Comparison of ENCODE assay signal across 9 mouse cellular contexts in genomic region chr17:83545259-83545658, GRCm38 (mm10). TPM values are rescaled to one million over a fixed set of nuclear protein-coding genes. Genes with fewer than 3 reads are reported as not detected.
A peak's percentile ranks its signal among the peaks of the same experiment; 100 is the strongest.
DNase-seq lines count a peak whose midpoint lies in the region; ATAC-seq lines count a peak whose summit lies in the region.
"Had no signal": no experiment of that assay in that cellular context is flagged by ENCODE, and none has a peak within 500 bp of the region (broad histone marks: within the 10 kb centered on the region; RNA-seq: fewer than 3 reads in every experiment).

No protein-coding gene starts in this region.

- 85% methylated on average over 6 of the region's 6 CpGs for WGBS in kidney, embryonic 15.5 days
- WGBS in forebrain, embryonic 10.5 days, result 83% methylated on average over 6 of the region's 6 CpGs
- WGBS in midbrain, embryonic 15.5 days, result 64% methylated on average over 6 of the region's 6 CpGs

- H3K4me2 ChIP-seq in kidney, embryonic 15.5 days, result peak overlapping the region; percentile 55
- peak overlapping the region; percentile 42; the same call in 1 of the 2 replicates for H3K4me2 ChIP-seq in midbrain, embryonic 15.5 days

- peaks cover 41% of the 10 kb centered on the region for H3K27me3 ChIP-seq in kidney, embryonic 15.5 days
- H3K27me3 ChIP-seq in forebrain, embryonic 10.5 days (ENCODE audit: poor library complexity, severe bottlenecking), result peaks cover 69% of the 10 kb centered on the region
- peaks cover 8% of the 10 kb centered on the region; the same call in 1 of the 2 replicates for H3K27me3 ChIP-seq in midbrain, embryonic 15.5 days (replicated peaks)

- peaks cover 19% of the 10 kb centered on the region for H3K4me1 ChIP-seq in kidney, embryonic 15.5 days
- peaks cover 39% of the 10 kb centered on the region for H3K4me1 ChIP-seq in forebrain, embryonic 10.5 days
- peaks cover 33% of the 10 kb centered on the region for H3K4me1 ChIP-seq in midbrain, embryonic 15.5 days

- no peak for DNase-seq in kidney, adult 9 months
- DNase-seq in forebrain, embryonic 10.5 days (ENCODE audit: extremely low spot score, low spot score), result no peak
- peak; percentile 16 for DNase-seq in induced T-regulatory cell, adult 2 months (ENCODE audit: low read depth)
- no peak for DNase-seq in adrenal gland, postnatal 14 days
- DNase-seq in yolk sac, embryonic 10.5 days (ENCODE audit: low spot score), result no peak
- DNase-seq in gastrocnemius, postnatal 4 days (ENCODE audit: low spot score in 2 of 2), result no peak

- H3K9ac ChIP-seq in kidney, embryonic 15.5 days, result no peak overlapping the region
- no peak overlapping the region for H3K9ac ChIP-seq in midbrain, embryonic 15.5 days

- no peaks in the 10 kb centered on the region for H3K36me3 ChIP-seq in kidney, embryonic 15.5 days
- H3K36me3 ChIP-seq in forebrain, embryonic 10.5 days (replicated peaks), result no peaks in the 10 kb centered on the region
- H3K36me3 ChIP-seq in midbrain, embryonic 15.5 days (replicated peaks), result no peaks in the 10 kb centered on the region
- H3K36me3 ChIP-seq: G1E had no signal

- H3K4me3 ChIP-seq in kidney, embryonic 15.5 days (replicated peaks), result peak overlapping the region; percentile 37
- H3K4me3 ChIP-seq in forebrain, embryonic 10.5 days, result peak overlapping the region; percentile 45
- H3K4me3 ChIP-seq in midbrain, embryonic 15.5 days, result no peak overlapping the region

- no peak overlapping the region for H3K27ac ChIP-seq in kidney, embryonic 15.5 days
- H3K27ac ChIP-seq in forebrain, embryonic 10.5 days, result no peak overlapping the region
- 0 out of 2 replicates have a peak overlapping the region, but pooled peaks have one; percentile 45 for H3K27ac ChIP-seq in midbrain, embryonic 15.5 days

- no peaks in the 10 kb centered on the region for H3K9me3 ChIP-seq in kidney, embryonic 15.5 days (replicated peaks)
- H3K9me3 ChIP-seq in forebrain, embryonic 10.5 days, result no peaks in the 10 kb centered on the region
- no peaks in the 10 kb centered on the region for H3K9me3 ChIP-seq in midbrain, embryonic 15.5 days
- H3K9me3 ChIP-seq: G1E had no signal

- ATAC-seq in kidney, embryonic 15.5 days (replicated peaks; ENCODE audit: low FRiP score), result no peak
- no peak for ATAC-seq in midbrain, embryonic 15.5 days (replicated peaks)

RNA-seq across cellular contexts. Expression of gene Cox7a2l, which starts 28.1 kb away (rescaled TPM):
- 189 and 196 TPM in 2 replicates for polyA plus RNA-seq in kidney, embryonic 15.5 days (2015; fragmentation: Nextera tagmentation; extraction: Ambion mirVana)
- polyA plus RNA-seq in forebrain, embryonic 10.5 days (2016; fragmentation: Nextera tagmentation; extraction: Ambion mirVana), result 131 and 132 TPM in 2 replicates
- 172 and 176 TPM in 2 replicates for polyA plus RNA-seq in midbrain, embryonic 15.5 days (2015; fragmentation: Nextera tagmentation; extraction: Ambion mirVana)
- total RNA-seq in adrenal gland, postnatal 14 days (2021), result 220 and 252 TPM in 2 replicates
- total RNA-seq in gastrocnemius, postnatal 4 days (2021), result 100 to 1,000 TPM; 176 to 192 TPM
